Mouse (Mus musculus) neural tube, embryonic 12.5 days (tissue): ENCODE measurements around the gene Pigq. TPM values are rescaled to one million over a fixed set of nuclear protein-coding genes. Genes with fewer than 3 reads are reported as not detected.

Experiments used
- ATAC-seq: fragments of 200-750 bp; cut with Nextera tagmentation; 2 replicates; pipeline ENCODE4 v1.8.0; 2017; ENCODE audit warnings: low read depth, mild to moderate bottlenecking, moderate TSS enrichment, moderate library complexity; ENCODE audit not compliant: low FRiP score
- H3K27ac ChIP-seq: fragments of 300-500 bp; sonication (generic); 2 replicates; pipeline ENCODE4 v1.5.1; 2016
- H3K27me3 ChIP-seq: fragments of 300-500 bp; sonication (generic); replicated peaks from 2 replicates; pipeline ENCODE4 v1.6.1; 2016; ENCODE audit warnings: mild to moderate bottlenecking
- H3K36me3 ChIP-seq: fragments of 300-500 bp; sonication (generic); 2 replicates; pipeline ENCODE4 v1.6.1; 2016; ENCODE audit warnings: mild to moderate bottlenecking
- H3K4me1 ChIP-seq: fragments of 300-500 bp; sonication (generic); 2 replicates; pipeline ENCODE4 v1.6.1; 2016
- H3K4me2 ChIP-seq: fragments of 300-500 bp; sonication (generic); replicated peaks from 2 replicates; pipeline ENCODE4 v1.6.1; 2016; ENCODE audit warnings: mild to moderate bottlenecking
- H3K4me3 ChIP-seq: fragments of 300-500 bp; sonication (generic); 2 replicates; pipeline ENCODE4 v1.5.1; 2016
- H3K9ac ChIP-seq: fragments of 300-500 bp; sonication (generic); 2 replicates; pipeline ENCODE4 v1.6.1; 2016; ENCODE audit warnings: mild to moderate bottlenecking
- H3K9me3 ChIP-seq: fragments of 300-500 bp; sonication (generic); 2 replicates; pipeline ENCODE4 v1.6.1; 2016; ENCODE audit warnings: mild to moderate bottlenecking
- WGBS: fragments of 180-500 bp; shearing (Covaris S2); methylation state at CpG from one replicate; pipeline ENCODE4 v1.1.7; 2016; 5-methylcytosine and 5-hydroxymethylcytosine counted together
- polyA plus RNA-seq: library from polyadenylated mRNA; unstranded; fragments of >200 nt; fragmentation: Nextera tagmentation; extraction: Ambion mirVana; gene quantifications from 2 replicates; pipeline ENCODE4 v1.2.1, GENCODE M21; 2016

The Pigq gene
- polyA plus RNA-seq, 1 experiment from 2014 or later, result 57.3 TPM

DNA sequence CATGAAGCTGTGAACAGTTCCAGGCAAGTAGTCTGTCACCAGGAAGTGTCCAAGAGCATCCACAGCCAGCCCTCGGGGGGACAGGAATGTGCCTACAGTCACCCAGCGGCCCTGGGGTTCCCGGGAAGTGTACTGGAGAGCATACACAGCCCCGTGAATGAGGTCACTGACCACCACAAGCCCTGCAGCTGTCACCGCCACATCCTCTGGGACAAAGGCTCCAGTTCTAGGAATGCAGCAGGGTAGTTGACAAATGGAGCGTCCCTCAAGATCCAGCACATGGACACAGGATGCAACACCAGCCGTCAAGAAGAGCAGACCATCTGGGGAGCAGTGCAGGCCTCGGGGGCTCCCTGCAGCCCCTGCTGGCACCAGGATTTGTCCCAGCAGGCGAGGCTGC, 967 bp downstream of the Pigq start:
- H3K4me1 ChIP-seq, result peaks cover 7% of the 10 kb centered on the region
- no peak overlapping the region for H3K4me3 ChIP-seq
- H3K4me2 ChIP-seq, result no peak overlapping the region
- WGBS, result 82% methylated on average over 9 of the region's 9 CpGs
- no peaks in the 10 kb centered on the region for H3K9me3 ChIP-seq
- no peak overlapping the region; the same call in 1 of the 2 replicates for H3K27ac ChIP-seq
- no peak for ATAC-seq
- no peak overlapping the region for H3K9ac ChIP-seq
- H3K27me3 ChIP-seq, result no peaks in the 10 kb centered on the region
- H3K36me3 ChIP-seq, result no peaks in the 10 kb centered on the region

DNA sequence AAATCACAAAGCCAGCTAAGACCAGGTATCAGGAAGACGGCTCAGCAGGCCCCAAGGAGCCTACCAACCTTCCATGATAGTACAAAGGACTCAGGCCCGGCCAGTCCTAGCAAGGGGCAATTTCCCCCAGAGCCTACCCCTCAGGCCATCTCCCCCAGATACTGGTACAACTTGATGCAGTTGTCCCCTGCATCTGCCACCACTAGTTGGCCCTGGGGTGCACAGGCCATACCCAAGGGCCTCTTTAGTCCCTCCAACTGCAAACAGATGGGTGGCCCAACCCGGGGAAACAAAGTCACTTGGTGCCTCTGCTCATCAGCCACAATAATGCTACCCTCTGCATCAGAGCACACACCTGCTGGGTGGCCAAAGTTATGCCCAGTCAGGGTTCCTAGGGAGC, 1.5 kb downstream of the Pigq start:
- Histone ChIP-seq H3K36me3 (no peaks in the 10 kb centered on the region), H3K4me1 (peaks cover 7% of the 10 kb centered on the region), H3K27me3 (no peaks in the 10 kb centered on the region), H3K9me3 (no peaks in the 10 kb centered on the region), H3K4me3 (no peak overlapping the region), H3K9ac (no peak overlapping the region), H3K27ac (no peak overlapping the region), H3K4me2 (no peak overlapping the region)
- ATAC-seq, result no peak
- 88% methylated on average over 3 of the region's 3 CpGs for WGBS

DNA sequence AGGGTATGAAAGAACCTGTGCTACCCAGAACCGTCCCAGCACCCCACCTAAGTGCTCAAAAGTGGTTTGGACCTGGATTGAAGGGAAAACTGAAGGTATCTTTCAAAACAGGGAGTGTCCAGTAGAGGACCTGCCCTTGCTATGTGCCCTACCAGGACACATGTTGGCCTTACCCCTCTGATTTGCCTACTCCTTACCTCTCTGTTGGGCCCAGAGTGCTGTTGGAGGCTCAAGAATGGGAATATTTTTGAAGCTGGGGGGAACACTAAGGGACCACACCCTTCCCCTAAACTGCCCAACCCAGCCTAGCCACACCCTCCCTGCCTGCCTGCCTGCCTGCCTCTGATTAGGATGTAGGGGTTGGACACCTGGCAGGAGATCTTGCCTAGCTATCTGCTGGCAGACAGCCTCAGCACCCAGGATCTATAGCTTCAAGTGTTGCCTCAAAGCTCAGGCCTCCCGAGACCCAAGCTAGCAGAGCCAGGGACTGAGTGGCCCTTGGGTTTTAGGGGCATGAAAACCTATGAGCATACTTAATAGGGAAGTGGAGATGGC, 2.1 kb downstream of the Pigq start:
- WGBS, result 88% methylated on average over 2 of the region's 2 CpGs
- H3K4me3 ChIP-seq, result no peak overlapping the region
- no peaks in the 10 kb centered on the region for H3K9me3 ChIP-seq
- no peaks in the 10 kb centered on the region for H3K27me3 ChIP-seq
- H3K36me3 ChIP-seq, result no peaks in the 10 kb centered on the region
- H3K9ac ChIP-seq, result no peak overlapping the region
- no peak overlapping the region for H3K27ac ChIP-seq
- peaks cover 7% of the 10 kb centered on the region for H3K4me1 ChIP-seq
- no peak overlapping the region for H3K4me2 ChIP-seq
- 0 out of 2 replicates have a peak, but pooled peaks have one; percentile 13 for ATAC-seq

DNA sequence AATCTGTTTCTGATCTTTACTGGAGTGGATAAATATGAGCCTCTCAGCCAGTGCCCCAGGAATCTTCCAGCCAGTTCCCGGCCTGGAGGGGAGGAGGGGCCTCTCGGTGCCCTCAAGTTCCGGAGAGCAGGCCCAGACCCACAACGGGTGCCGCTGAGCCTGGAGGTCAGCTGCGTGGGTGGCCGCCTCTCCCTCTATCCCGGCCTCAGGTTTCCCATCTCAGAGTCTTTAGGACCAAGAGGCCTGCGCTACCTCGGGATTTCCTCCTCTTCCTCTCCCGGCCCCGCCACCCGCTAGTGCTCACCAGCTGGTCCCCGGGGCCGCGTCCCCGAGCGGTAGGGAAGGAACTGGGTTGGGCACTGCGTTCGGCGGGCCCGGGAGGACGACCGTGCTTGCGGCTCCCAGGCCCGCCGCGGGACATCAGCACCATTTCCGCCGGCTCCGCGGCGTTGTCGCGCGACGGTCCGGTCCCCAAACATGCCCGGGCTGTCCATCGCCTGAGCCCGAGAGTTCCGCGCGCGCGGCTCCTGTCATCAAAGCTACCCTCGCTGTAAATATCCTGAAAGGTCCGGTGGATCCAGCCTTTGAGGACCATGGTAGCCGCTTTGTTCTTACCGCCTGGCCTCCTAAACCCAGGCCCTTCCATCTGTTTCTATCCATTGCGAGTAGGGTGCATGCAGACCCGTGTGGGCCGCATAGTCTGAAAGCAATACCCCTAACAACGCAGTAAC, 3.1 kb downstream of the Pigq start:
- peaks cover 7% of the 10 kb centered on the region for H3K4me1 ChIP-seq
- H3K27ac ChIP-seq, result peak overlapping the region; percentile 65; the same call in 1 of the 2 replicates
- H3K9me3 ChIP-seq, result no peaks in the 10 kb centered on the region
- H3K27me3 ChIP-seq, result no peaks in the 10 kb centered on the region
- H3K4me3 ChIP-seq, result peak overlapping the region; percentile 73
- peak overlapping the region; percentile 93 for H3K9ac ChIP-seq
- peak; percentile 56; the same call in 1 of the 2 replicates for ATAC-seq
- H3K4me2 ChIP-seq, result peak overlapping the region; percentile 77
- 4% methylated on average over 54 of the region's 54 CpGs for WGBS
- H3K36me3 ChIP-seq, result peaks cover 9% of the 10 kb centered on the region

DNA sequence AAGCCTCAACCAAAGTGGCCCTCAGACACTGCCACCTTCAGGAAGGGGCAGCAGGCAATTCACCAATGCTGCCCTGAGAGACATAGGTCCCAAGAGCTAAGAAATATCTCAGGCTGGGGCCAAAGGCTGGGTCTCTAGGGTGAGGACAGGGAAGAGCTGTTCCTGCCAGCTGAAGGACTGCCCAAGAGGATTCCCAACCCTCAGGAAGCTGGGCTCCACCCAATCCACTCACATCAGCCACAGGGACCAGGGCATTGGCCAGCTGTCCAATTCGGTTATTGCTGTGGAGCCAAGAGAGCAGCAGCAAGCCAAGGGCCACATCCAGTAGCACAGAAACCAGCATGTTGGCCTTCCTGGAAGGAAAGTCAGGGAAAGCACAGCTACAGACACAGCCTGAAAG, 10.2 kb downstream of the Pigq start:
- Histone ChIP-seq H3K4me1 (no peaks in the 10 kb centered on the region), H3K27ac (no peak overlapping the region), H3K9ac (no peak overlapping the region), H3K4me3 (no peak overlapping the region), H3K36me3 (peaks cover 70% of the 10 kb centered on the region), H3K9me3 (no peaks in the 10 kb centered on the region), H3K4me2 (no peak overlapping the region), H3K27me3 (no peaks in the 10 kb centered on the region)
- no peak for ATAC-seq
- WGBS, result 94% methylated on average over 1 of the region's 1 CpGs

DNA sequence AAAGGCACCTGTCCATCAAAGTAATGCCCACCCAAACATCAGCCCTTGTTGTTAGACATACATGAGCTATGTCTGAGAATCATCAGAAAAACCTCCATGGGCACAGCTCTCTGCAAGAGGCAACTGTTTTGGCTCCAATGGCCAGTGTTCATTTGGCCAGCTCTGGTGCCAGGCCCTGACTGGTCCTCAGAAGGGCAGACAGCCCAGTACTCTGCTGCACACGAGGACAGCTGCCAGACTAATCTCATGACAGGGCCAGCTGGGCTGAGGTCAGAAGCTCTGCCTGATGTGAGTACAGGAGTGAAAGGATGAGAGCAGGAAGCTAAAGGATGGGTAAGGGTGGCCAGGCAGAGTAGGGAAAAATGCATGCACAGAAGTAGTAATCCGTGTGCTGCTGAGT, 19.4 kb downstream of the Pigq start:
- no peaks in the 10 kb centered on the region for H3K27me3 ChIP-seq
- no peak overlapping the region for H3K9ac ChIP-seq
- peaks cover 35% of the 10 kb centered on the region for H3K36me3 ChIP-seq

DNA sequence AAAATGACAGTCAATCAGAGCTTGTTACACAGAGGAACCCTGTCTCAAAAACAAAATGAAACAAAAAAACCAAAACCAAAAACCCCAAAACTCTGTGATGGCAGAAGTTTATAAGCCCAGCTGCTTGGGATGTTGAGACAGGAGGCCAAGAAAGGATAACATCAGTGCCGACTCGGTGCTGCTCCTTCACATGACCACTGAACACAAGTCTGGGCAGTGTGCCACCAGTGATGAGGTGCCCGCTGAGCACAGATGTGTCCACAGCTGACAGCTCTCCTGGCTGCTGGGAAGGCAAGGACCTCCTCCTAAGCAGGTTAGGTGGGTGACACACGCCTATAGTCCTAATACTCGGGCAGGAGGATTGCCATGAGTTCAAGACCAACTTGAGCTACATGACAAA, 22.6 kb downstream of the Pigq start:
- Histone ChIP-seq H3K27me3 (no peaks in the 10 kb centered on the region), H3K4me2 (no peak overlapping the region), H3K27ac (no peak overlapping the region), H3K36me3 (peaks cover 11% of the 10 kb centered on the region; the same call in 1 of the 2 replicates), H3K9me3 (no peaks in the 10 kb centered on the region), H3K4me1 (peaks cover 24% of the 10 kb centered on the region), H3K4me3 (no peak overlapping the region), H3K9ac (no peak overlapping the region)
- WGBS, result 81% methylated on average over 5 of the region's 5 CpGs
- ATAC-seq, result no peak

More for the DNA sequence above, 19.4 kb downstream of the Pigq start:
- no peak for ATAC-seq
- Histone ChIP-seq H3K27ac (no peak overlapping the region), H3K4me2 (no peak overlapping the region), H3K9me3 (no peaks in the 10 kb centered on the region), H3K4me1 (peaks cover 4% of the 10 kb centered on the region; the same call in 1 of the 2 replicates), H3K4me3 (no peak overlapping the region)
- WGBS, result 79% methylated on average over 2 of the region's 2 CpGs

DNA sequence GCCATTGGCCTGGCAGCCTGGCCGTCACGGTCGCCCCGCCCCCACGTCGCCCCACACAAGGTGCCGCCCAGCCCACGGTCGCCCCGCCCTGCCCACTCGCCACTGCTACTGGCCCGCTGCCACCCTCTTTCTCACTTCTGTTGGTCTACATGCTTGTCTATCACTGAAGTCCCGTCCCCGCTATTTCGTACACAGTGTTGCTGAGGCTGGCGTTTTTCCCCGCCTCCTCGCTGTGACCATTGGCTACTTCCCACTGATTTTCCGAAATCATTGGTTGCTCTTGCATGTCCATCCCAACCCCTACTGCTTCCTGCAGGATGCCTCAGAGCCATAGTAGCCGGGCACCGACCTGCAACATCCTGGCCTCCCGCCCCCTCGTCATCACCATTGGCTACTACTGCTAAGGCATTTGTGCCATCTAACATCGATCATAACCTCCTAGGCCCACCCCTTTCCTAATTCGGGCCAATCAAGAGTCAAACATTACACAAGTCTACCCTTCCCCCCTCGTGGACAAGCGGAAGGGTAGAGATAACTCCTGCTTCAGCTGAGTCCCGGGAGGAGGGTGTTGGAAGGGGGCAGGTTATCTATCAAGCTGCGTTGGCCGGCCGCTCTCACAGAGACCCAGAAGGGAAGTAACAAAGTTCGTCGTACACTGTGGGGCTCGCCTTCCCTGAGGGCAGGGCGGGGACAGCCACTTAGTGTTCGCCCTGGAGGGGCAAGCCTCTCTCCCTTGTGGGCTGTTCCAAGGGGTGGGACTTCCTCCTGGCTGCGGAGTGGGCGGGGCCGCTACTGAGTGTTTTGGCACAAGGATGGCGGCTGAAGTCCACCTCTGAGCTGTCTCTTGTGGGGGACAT, 24.7 kb downstream of the Pigq start:
- H3K9me3 ChIP-seq, result no peaks in the 10 kb centered on the region
- peak overlapping the region; percentile 96 for H3K4me3 ChIP-seq
- no peaks in the 10 kb centered on the region for H3K27me3 ChIP-seq
- ATAC-seq, result peak; percentile 99
- peaks cover 3% of the 10 kb centered on the region; the same call in 1 of the 2 replicates for H3K36me3 ChIP-seq
- H3K9ac ChIP-seq, result peak overlapping the region; percentile 64
- peak overlapping the region; percentile 92 for H3K4me2 ChIP-seq
- peak overlapping the region; percentile 86 for H3K27ac ChIP-seq
- peaks cover 27% of the 10 kb centered on the region for H3K4me1 ChIP-seq
- 0% methylated on average over 40 of the region's 40 CpGs for WGBS

DNA sequence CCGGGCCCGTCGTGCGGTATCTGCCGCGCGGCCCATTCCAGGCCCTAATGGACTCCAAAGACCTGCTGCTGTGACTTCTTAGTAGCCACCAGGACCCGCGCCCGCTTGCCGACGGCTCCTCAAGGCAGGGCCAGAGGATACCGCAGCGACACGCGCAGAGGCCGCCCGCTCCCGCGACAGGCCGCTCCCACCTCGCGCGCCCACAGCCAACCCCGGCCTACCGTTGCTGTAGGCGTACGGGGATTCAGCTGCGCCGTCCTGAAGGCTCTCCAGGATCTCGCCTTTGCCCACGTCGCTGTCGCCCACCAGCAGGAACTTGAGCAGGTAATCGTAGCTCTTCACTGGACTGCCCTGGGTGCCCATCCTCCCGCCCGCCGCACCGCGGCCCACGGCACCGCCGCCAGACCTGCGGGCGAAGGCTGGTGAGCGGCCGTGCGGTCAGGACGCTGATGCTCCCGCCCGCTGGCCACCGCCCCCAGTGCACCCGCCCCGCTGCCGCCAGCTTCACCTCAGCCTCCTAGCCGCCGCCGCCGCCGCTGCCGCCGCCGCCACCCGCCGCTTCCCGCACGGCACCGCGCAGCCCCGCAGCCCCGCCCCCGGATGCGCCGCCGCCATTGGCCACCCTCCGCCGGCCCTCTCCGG, 25.5 kb downstream of the Pigq start, which contains the start of gene Rab40c:
TSS of gene Rab40c (minus strand) at position 584 of the 642 bp plus-strand sequence.
- ATAC-seq, result peak; percentile 8; the same call in 1 of the 2 replicates
- Histone ChIP-seq H3K4me3 (peak within 1 kb of the TSS; percentile 96), H3K27ac (peak within 1 kb of the TSS; percentile 86), H3K9me3 (no peaks in the 10 kb centered on the region), H3K4me2 (peak within 1 kb of the TSS; percentile 92), H3K9ac (peak within 1 kb of the TSS; percentile 89), H3K4me1 (peaks cover 27% of the 10 kb centered on the region), H3K27me3 (no peaks in the 10 kb centered on the region), H3K36me3 (peaks cover 3% of the 10 kb centered on the region; the same call in 1 of the 2 replicates)
- under 1% methylated on average over 73 of the region's 78 CpGs for WGBS

DNA sequence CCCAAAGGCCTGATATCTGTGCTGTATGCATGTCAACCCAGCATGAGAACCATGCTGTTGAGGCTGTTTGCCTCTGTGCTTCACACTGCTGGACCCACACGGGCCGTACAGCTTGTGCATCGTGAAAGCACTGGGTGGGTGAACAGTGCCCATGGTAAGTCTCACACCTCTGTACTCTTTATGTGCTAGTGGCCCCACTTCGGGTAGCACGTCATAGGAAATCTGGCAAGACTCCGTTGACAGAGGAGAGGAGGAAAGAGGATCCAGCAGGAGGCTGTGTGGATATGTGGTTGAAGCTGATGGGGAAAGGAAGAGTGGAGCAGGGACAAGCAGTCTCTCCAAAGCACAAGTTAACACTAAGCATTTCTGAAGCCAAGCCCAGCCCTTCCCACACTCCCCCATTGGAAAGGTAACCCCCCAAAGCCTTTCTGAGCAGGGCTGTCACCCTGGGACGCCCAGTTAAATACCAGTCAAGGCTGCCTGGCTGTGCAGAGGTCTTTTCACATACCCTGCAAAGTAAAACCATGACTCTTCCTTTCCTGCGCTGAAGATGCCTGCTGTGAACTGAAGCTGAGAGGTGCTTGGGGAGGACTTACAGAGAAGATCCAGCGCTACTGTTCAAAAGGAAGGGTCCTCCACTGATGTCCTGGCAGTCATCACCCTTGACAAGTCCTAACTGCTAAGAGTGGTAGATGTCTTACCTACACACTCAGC, 26.5 kb downstream of the Pigq start:
- peak overlapping the region; percentile 89 for H3K9ac ChIP-seq
- H3K27me3 ChIP-seq, result no peaks in the 10 kb centered on the region
- H3K4me2 ChIP-seq, result peak overlapping the region; percentile 92
- H3K36me3 ChIP-seq, result peaks cover 3% of the 10 kb centered on the region; the same call in 1 of the 2 replicates
- ATAC-seq, result no peak
- H3K4me3 ChIP-seq, result peak overlapping the region; percentile 96
- no peaks in the 10 kb centered on the region for H3K9me3 ChIP-seq
- 86% methylated on average over 9 of the region's 9 CpGs for WGBS
- no peak overlapping the region for H3K27ac ChIP-seq
- H3K4me1 ChIP-seq, result peaks cover 27% of the 10 kb centered on the region

DNA sequence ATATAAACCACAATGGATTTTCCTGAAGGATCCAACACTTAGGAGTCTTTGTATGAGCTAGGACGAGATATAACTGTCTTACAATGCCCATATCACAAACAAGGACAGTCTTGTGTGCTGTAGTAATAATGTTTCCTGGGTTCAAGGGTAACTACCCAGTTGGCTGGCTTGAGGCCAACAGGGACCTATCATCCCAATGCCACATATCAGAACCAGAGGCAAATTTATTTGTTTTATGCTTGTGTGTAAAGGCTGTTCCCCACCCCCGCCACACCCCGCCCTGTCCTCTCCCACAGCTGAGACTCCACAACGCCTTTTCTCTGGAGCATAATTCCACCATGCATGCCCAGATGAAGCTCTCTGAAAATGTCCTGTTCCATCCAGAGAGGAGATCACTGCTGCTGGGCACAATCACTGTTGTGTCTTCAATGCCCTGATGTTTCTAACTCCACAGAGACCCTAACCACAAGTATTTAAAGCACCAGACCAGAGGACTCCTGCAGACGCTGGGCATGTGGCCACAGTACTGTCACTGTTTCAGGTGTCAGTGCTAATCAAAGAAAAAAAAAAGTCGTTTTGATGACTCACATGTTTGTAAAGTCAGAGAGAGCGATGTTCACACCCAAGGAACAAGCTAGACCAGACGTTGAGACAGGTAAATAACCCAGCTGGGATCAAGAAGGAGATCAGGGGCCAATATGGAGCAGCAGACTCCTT, 27.6 kb downstream of the Pigq start:
- 83% methylated on average over 8 of the region's 8 CpGs for WGBS
- H3K27ac ChIP-seq, result no peak overlapping the region
- no peaks in the 10 kb centered on the region for H3K27me3 ChIP-seq
- peaks cover 3% of the 10 kb centered on the region; the same call in 1 of the 2 replicates for H3K36me3 ChIP-seq
- no peak for ATAC-seq
- H3K4me1 ChIP-seq, result peaks cover 27% of the 10 kb centered on the region
- 0 out of 2 replicates have a peak overlapping the region, but pooled peaks have one; percentile 92 for H3K4me2 ChIP-seq
- no peak overlapping the region for H3K9ac ChIP-seq
- no peaks in the 10 kb centered on the region for H3K9me3 ChIP-seq
- H3K4me3 ChIP-seq, result no peak overlapping the region
